Mouse (Mus musculus): ENCODE measurements at regions not wholly inside any gene's neighbourhood (a gene's known extent, or its start where the extent isn't known, plus 50 kb on each side); places are given as distances from the start of the nearest gene placed in this dataset.

- DNase-seq, result no peak
Measured at GRCm38 (mm10) chr12:80017376-80017929, 95.4 kb downstream of the Zfp36l1 start.

- DNase-seq, result no peak
Measured at GRCm38 (mm10) chr12:80015938-80016337, 96.9 kb downstream of the Zfp36l1 start.

GRCm38 (mm10) chr12:80014598-80014983 is 98.2 kb downstream of the Zfp36l1 start:
- no peak for DNase-seq

GRCm38 (mm10) chr12:80013904-80014597 is 98.8 kb downstream of the Zfp36l1 start:
- DNase-seq, result peak; percentile 48

- no peak for DNase-seq
Measured at GRCm38 (mm10) chr12:80013577-80013903, 99.3 kb downstream of the Zfp36l1 start.

GRCm38 (mm10) chr12:80011916-80012315 is 100.9 kb downstream of the Zfp36l1 start:
- no peak for DNase-seq

GRCm38 (mm10) chr12:80010947-80011346 is 101.9 kb downstream of the Zfp36l1 start:
- no peak for DNase-seq

- no peak for DNase-seq
Measured at GRCm38 (mm10) chr12:80010220-80010619, 102.6 kb downstream of the Zfp36l1 start.

GRCm38 (mm10) chr12:80007849-80008248 is 105.0 kb downstream of the Zfp36l1 start:
- no peak for DNase-seq

- no peak for DNase-seq
Measured at GRCm38 (mm10) chr12:80005227-80005919, 107.4 kb downstream of the Zfp36l1 start.

- no peak for DNase-seq
Measured at GRCm38 (mm10) chr12:80004575-80004974, 108.2 kb downstream of the Zfp36l1 start.

GRCm38 (mm10) chr12:80003486-80003885 is 109.3 kb downstream of the Zfp36l1 start:
- DNase-seq, result no peak

- no peak for DNase-seq
Measured at GRCm38 (mm10) chr12:80002474-80003125, 110.2 kb downstream of the Zfp36l1 start.

- DNase-seq, result no peak
Measured at GRCm38 (mm10) chr12:80001794-80002193, 111.0 kb downstream of the Zfp36l1 start.

GRCm38 (mm10) chr12:79999868-80000370 is 112.9 kb downstream of the Zfp36l1 start:
- DNase-seq, result no peak

- no peak for DNase-seq
Measured at GRCm38 (mm10) chr12:79998788-79999187, 114.0 kb downstream of the Zfp36l1 start.

GRCm38 (mm10) chr12:79998339-79998738 is 114.5 kb downstream of the Zfp36l1 start:
- no peak for DNase-seq

- no peak for DNase-seq
Measured at GRCm38 (mm10) chr12:79997201-79997600, 115.6 kb downstream of the Zfp36l1 start.

- peak; percentile 38 for DNase-seq
Measured at GRCm38 (mm10) chr12:79995521-79996094, 117.2 kb downstream of the Zfp36l1 start.

- no peak for DNase-seq
Measured at GRCm38 (mm10) chr12:79993821-79994571, 118.8 kb downstream of the Zfp36l1 start.

- DNase-seq, result no peak
Measured at GRCm38 (mm10) chr12:79991279-79991678, 121.5 kb downstream of the Zfp36l1 start.

GRCm38 (mm10) chr12:79990751-79991150 is 122.1 kb downstream of the Zfp36l1 start:
- no peak for DNase-seq
